Mouse (Mus musculus) heart, embryonic 12.5 days (tissue): ENCODE measurements around the gene Atp2b2. TPM values are rescaled to one million over a fixed set of nuclear protein-coding genes. Genes with fewer than 3 reads are reported as not detected.

Experiments
- ATAC-seq: fragments of 200-750 bp; cut with Nextera tagmentation; 2 replicates; pipeline ENCODE4 v1.8.0; 2017; ENCODE audit warnings: moderate TSS enrichment, moderate library complexity; ENCODE audit not compliant: insufficient number of reproducible peaks, low FRiP score
- H3K27ac ChIP-seq: fragments of 300-500 bp; sonication (generic); 2 replicates; pipeline ENCODE4 v1.5.1; 2016; ENCODE audit warnings: mild to moderate bottlenecking, moderate library complexity; ENCODE audit not compliant: poor library complexity, severe bottlenecking
- H3K27me3 ChIP-seq: fragments of 300-500 bp; sonication (generic); replicated peaks from 2 replicates; pipeline ENCODE4 v1.6.1; 2016; ENCODE audit warnings: mild to moderate bottlenecking, moderate library complexity
- H3K36me3 ChIP-seq: fragments of 300-500 bp; sonication (generic); 2 replicates; pipeline ENCODE4 v1.6.1; 2016; ENCODE audit warnings: mild to moderate bottlenecking, moderate library complexity
- H3K4me1 ChIP-seq: fragments of 300-500 bp; sonication (generic); replicated peaks from 2 replicates; pipeline ENCODE4 v1.6.1; 2016; ENCODE audit warnings: mild to moderate bottlenecking
- H3K4me2 ChIP-seq: fragments of 300-500 bp; sonication (generic); 2 replicates; pipeline ENCODE4 v1.6.1; 2016; ENCODE audit warnings: mild to moderate bottlenecking, moderate library complexity
- H3K4me3 ChIP-seq: fragments of 300-500 bp; sonication (generic); 2 replicates; pipeline ENCODE4 v1.5.1; 2016; ENCODE audit warnings: mild to moderate bottlenecking
- H3K9ac ChIP-seq: fragments of 300-500 bp; sonication (generic); 2 replicates; pipeline ENCODE4 v1.6.1; 2016; ENCODE audit warnings: mild to moderate bottlenecking, moderate library complexity
- H3K9me3 ChIP-seq: fragments of 300-500 bp; sonication (generic); replicated peaks from 2 replicates; pipeline ENCODE4 v1.6.1; 2016; ENCODE audit warnings: mild to moderate bottlenecking, moderate library complexity
- WGBS: fragments of 180-500 bp; shearing (Covaris S2); methylation state at CpG from one replicate; pipeline ENCODE4 v1.1.7; 2016; 5-methylcytosine and 5-hydroxymethylcytosine counted together
- polyA plus RNA-seq: library from polyadenylated mRNA; unstranded; fragments of >200 nt; fragmentation: Nextera tagmentation; extraction: Ambion mirVana; gene quantifications from 2 replicates; pipeline ENCODE4 v1.2.1, GENCODE M21; 2016

Atp2b2 gene
- polyA plus RNA-seq, 1 experiment from 2014 or later = 0.03 TPM

DNA sequence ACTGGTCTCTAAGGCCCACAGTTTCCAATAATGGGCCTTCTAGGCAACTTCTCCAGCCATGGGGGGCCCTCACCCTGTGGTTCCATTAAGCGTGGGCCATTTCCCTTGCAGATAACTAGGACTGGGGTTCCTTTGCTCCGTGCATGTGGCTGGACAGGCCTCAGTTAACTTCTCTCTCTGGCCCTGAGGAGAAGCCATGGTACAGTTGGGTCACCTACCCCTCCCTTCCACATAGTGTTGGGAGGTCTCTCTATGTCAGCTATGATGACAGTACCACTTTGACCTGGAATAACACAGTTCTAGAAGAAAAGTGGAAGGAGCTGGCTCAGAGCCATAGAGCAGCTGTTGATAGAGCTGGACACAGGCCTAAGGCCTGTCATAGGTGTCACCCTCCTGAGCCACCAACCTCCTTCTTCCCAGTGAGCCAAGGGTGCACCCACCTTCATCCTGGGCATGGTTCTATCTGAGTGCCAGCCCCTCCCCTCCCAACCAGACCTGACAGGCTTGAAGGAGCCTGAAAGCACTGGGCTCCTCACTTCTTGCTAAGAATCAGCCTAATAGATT is 185.0 kb downstream of the Atp2b2 start:
- Histone ChIP-seq H3K27me3 (peaks cover 8% of the 10 kb centered on the region; the same call in 1 of the 2 replicates), H3K27ac (no peak overlapping the region), H3K9ac (no peak overlapping the region), H3K4me2 (no peak overlapping the region), H3K9me3 (no peaks in the 10 kb centered on the region), H3K4me1 (no peaks in the 10 kb centered on the region), H3K4me3 (no peak overlapping the region), H3K36me3 (no peaks in the 10 kb centered on the region)
- ATAC-seq = no peak
- WGBS = 55% methylated on average over 2 of the region's 2 CpGs

DNA sequence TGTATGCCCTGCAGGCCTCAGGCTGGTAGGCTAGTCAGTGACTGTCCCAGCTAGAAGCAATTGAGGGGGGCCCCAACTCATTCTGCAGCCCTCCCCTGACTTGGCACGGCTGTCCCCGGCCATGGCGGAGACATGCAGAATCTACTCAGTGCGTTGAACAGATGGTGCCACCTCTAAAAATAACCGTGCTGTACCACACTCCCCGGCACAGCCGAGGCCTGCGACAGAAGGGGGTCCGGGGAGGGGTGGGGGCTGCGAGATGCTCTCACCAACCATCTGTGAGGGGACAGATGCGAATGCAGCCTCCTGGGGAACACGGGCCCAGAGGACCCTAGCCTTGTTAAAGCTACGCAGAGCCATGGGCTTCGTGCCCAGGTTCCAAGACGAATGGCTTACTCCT is 185.6 kb downstream of the Atp2b2 start:
- no peaks in the 10 kb centered on the region for H3K4me1 ChIP-seq
- 77% methylated on average over 15 of the region's 15 CpGs for WGBS
- no peak overlapping the region for H3K27ac ChIP-seq
- H3K4me3 ChIP-seq = no peak overlapping the region
- H3K4me2 ChIP-seq = no peak overlapping the region
- no peak for ATAC-seq
- H3K36me3 ChIP-seq = no peaks in the 10 kb centered on the region
- no peak overlapping the region for H3K9ac ChIP-seq
- peaks cover 8% of the 10 kb centered on the region; the same call in 1 of the 2 replicates for H3K27me3 ChIP-seq
- H3K9me3 ChIP-seq = no peaks in the 10 kb centered on the region

DNA sequence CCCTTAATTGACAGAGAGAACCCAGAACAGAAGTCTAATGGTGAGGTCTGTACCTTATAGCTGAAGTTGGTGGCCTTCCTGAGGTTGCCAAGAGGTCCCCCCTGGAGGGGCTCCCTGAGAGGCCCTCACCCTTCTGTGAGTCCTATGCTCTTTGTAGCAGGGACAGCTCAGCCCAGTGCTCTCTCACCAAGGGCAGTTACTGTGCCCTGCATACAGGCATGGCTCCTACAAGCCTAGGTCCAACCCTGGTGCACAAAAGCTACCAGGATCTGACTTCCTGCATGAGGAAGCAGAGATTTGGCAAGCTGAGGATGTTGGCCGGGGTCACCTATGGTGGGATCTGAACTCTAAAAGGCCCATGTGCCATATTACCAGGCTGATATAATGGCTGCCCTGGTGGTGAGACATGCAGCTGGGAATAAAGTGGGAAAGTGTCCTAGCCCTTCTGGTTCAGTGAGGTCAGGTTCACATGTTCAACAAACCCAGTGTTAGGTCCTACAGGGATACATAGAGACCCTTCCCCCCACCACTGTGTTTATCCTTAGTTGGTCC is 186.2 kb downstream of the Atp2b2 start:
- Histone ChIP-seq H3K4me2 (no peak overlapping the region), H3K27ac (no peak overlapping the region), H3K36me3 (no peaks in the 10 kb centered on the region), H3K4me1 (no peaks in the 10 kb centered on the region), H3K9me3 (no peaks in the 10 kb centered on the region), H3K27me3 (peaks cover 8% of the 10 kb centered on the region; the same call in 1 of the 2 replicates), H3K4me3 (no peak overlapping the region), H3K9ac (no peak overlapping the region)
- whole genome bisulfite sequencing = 83% methylated on average over 1 of the region's 1 CpGs
- no peak for ATAC-seq

DNA sequence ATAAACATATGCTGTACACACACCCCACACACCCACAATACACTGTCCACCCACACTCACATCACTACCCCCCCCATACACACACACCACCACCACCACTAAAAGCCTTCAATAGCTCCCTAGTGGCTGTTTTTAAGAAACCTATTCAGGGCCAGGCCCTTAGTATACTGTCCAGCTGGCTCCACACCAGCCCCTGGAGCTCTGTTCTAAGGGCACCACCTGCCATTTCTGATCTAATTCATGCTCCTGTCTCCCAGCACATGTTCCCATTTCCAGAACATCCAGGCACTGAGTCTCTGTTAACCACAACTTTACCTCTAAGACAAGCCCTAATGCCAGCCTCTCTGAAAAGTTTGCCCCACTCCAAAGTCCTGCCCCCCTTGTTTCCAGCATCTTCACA is 186.8 kb downstream of the Atp2b2 start:
- Histone ChIP-seq H3K4me1 (no peaks in the 10 kb centered on the region), H3K36me3 (no peaks in the 10 kb centered on the region), H3K9ac (no peak overlapping the region), H3K27ac (no peak overlapping the region), H3K27me3 (peaks cover 8% of the 10 kb centered on the region; the same call in 1 of the 2 replicates), H3K9me3 (no peaks in the 10 kb centered on the region), H3K4me2 (no peak overlapping the region), H3K4me3 (no peak overlapping the region)
- no peak for ATAC-seq

DNA sequence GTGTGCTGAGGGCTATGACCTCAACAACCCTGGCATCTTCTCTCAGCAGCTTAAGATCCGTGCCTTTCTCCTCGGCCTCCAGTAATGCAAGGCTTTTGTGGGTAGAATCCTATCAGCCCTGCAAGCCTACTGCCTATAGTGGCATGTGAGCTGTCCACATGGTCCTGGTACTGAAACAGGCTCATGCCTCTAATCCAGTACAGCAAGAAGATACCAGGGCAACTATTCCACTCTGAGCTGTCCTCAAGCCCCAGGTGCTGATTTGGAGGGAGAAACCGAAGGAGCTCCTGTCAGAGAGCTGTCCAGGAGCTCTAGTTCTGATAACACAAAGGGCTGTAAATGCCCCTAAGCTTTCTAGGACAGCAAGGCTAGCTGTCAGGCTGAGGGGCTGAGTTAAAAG is 190.1 kb downstream of the Atp2b2 start:
- Histone ChIP-seq H3K36me3 (no peaks in the 10 kb centered on the region), H3K4me1 (no peaks in the 10 kb centered on the region), H3K4me2 (no peak overlapping the region), H3K9me3 (no peaks in the 10 kb centered on the region), H3K4me3 (no peak overlapping the region), H3K27ac (no peak overlapping the region), H3K27me3 (peaks cover 5% of the 10 kb centered on the region), H3K9ac (no peak overlapping the region)
- 13% methylated on average over 3 of the region's 3 CpGs for WGBS
- ATAC-seq = no peak

DNA sequence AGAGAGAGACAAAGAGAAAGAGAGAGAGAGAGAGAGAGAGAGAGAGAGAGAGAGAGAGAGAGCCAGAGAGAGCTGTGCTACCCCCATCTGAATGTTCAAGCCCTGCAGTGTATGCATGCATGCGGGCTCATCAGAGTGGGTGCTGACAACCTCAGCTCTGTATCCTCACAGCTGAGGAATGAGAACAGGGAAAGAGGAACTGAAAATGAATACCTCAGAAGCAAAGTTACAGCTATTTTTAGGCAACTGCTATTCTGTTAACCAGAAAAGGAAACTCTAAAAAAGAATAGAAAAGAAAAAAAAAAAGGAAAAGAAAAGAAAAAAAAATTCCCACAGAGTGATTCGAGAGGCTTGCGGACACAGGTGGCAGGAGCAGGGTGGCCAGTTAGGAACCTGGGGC is 192.6 kb downstream of the Atp2b2 start:
- ATAC-seq = no peak
- H3K27ac ChIP-seq = no peak overlapping the region
- H3K9me3 ChIP-seq = no peaks in the 10 kb centered on the region
- no peaks in the 10 kb centered on the region for H3K4me1 ChIP-seq
- peaks cover 5% of the 10 kb centered on the region for H3K27me3 ChIP-seq
- no peaks in the 10 kb centered on the region for H3K36me3 ChIP-seq
- H3K4me3 ChIP-seq = no peak overlapping the region
- no peak overlapping the region for H3K9ac ChIP-seq
- H3K4me2 ChIP-seq = no peak overlapping the region
- WGBS = 81% methylated on average over 3 of the region's 3 CpGs

DNA sequence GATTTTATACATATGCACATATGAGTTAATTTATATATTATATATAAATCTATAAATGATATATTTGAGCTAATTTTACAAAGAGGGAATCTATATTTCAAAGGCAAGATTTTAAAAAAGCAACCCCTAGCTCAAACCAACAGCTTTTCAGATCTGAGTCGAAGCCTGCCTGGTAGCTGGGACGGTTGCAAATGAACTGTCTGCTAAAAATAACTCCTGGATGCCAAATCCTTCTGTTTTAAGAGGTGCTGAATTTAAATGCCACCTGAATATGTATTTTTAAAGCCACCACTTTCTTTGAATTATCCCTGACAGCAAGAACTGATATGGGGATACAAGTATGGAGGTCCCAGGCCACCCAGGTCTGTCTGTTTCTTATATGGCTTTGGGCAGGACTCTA is 193.8 kb downstream of the Atp2b2 start:
- ATAC-seq = no peak
- Histone ChIP-seq H3K36me3 (no peaks in the 10 kb centered on the region), H3K4me1 (no peaks in the 10 kb centered on the region), H3K4me2 (no peak overlapping the region), H3K9ac (no peak overlapping the region), H3K27ac (no peak overlapping the region), H3K9me3 (no peaks in the 10 kb centered on the region), H3K4me3 (no peak overlapping the region), H3K27me3 (peaks cover 10% of the 10 kb centered on the region)
- 59% methylated on average over 2 of the region's 2 CpGs for WGBS

DNA sequence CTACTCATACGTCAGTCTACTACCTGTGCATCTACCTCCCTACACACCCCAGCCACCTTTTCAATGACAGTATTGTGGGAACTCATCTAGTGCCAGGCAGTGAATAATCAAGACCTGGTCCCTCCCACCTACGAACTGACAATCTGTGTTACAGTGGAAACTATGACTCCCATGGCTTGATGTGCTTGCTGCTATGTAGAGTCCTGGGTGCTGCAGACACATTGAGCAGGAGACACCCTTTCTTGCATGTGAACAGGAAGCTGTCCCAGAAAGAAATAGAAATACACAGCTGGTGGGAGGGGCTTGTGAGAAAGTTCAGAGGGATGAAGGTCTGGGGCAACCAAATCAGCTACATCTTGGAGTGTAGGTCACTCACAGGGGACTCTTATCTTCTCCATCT is 195.3 kb downstream of the Atp2b2 start:
- Histone ChIP-seq H3K4me1 (no peaks in the 10 kb centered on the region), H3K27ac (no peak overlapping the region), H3K4me3 (no peak overlapping the region), H3K9ac (no peak overlapping the region), H3K36me3 (no peaks in the 10 kb centered on the region), H3K27me3 (peaks cover 24% of the 10 kb centered on the region), H3K9me3 (no peaks in the 10 kb centered on the region), H3K4me2 (no peak overlapping the region)
- no peak for ATAC-seq
- 73% methylated on average over 2 of the region's 2 CpGs for WGBS

DNA sequence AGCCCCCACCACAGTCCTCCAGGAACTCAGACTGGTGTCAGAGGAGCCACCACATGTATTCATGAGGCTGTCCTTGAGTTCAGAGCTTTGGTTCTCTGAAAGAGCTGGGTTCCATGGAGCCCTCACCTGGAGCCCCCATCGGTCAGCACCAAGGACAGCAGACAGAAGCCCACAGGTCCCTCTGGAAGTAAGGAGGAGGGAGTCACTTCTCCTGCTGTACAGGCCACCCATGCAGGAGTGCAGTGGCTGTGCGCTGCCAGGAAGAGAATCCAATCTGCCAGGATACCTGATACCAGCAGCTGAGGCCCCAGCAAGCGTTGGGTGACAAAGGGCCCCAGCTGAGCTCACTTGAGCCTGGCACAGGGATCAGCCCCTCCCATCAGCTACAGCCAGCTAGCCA is 199.2 kb downstream of the Atp2b2 start:
- H3K27ac ChIP-seq = no peak overlapping the region
- no peak overlapping the region for H3K4me2 ChIP-seq
- peaks cover 60% of the 10 kb centered on the region for H3K27me3 ChIP-seq
- 12% methylated on average over 3 of the region's 3 CpGs for WGBS
- H3K9me3 ChIP-seq = no peaks in the 10 kb centered on the region
- ATAC-seq = no peak
- H3K36me3 ChIP-seq = no peaks in the 10 kb centered on the region
- H3K4me1 ChIP-seq = no peaks in the 10 kb centered on the region
- H3K9ac ChIP-seq = no peak overlapping the region
- no peak overlapping the region for H3K4me3 ChIP-seq

DNA sequence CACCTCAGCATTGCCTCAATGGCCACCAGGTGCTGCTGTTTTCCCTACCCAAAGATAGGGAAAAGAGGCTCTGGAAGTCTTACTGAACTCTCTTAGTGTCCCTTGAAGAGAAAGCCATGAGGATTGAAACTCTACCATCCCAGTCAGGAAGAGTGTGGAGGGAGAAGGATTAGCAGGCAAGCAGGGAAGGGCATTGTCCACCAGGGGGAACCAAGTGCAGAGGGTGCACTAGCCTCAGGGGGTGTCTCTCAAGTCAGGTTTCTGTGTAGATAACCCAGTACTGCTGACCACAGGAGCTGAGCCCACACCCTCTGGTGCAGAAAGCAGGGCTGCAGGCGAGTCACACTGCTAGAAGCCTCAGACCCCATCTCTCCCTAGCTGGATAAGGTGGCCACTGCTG is 203.9 kb downstream of the Atp2b2 start:
- H3K9ac ChIP-seq = no peak overlapping the region
- H3K27ac ChIP-seq = no peak overlapping the region
- no peaks in the 10 kb centered on the region for H3K36me3 ChIP-seq
- ATAC-seq = no peak
- peaks cover 9% of the 10 kb centered on the region for H3K4me1 ChIP-seq
- no peak overlapping the region for H3K4me2 ChIP-seq
- H3K27me3 ChIP-seq = peaks cover 83% of the 10 kb centered on the region
- WGBS = 21% methylated on average over 1 of the region's 1 CpGs
- 0 out of 2 replicates have a peak, but pooled peaks cover 3% of the 10 kb centered on the region for H3K9me3 ChIP-seq
- H3K4me3 ChIP-seq = no peak overlapping the region

DNA sequence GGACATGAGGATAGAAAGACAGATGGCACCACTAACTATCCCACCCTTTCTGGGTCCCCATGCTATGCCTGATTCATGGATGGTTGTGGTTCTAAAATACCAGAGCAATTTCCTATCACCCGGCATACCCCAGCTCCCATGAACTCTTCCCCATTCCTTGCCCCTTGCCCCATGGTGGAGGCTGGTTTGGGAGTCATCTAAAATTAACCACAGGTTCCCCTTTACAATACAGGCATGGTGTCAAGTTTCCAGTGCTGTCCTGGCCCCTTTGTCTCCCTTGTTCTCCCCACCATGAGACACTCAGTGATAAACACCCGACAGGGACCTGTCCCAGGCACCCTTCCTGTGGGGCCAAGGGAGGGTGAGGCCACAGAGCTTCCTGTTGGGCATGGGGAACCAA is 204.7 kb downstream of the Atp2b2 start:
- H3K9me3 ChIP-seq = 0 out of 2 replicates have a peak, but pooled peaks cover 3% of the 10 kb centered on the region
- no peak overlapping the region for H3K4me3 ChIP-seq
- no peak overlapping the region for H3K9ac ChIP-seq
- no peaks in the 10 kb centered on the region for H3K36me3 ChIP-seq
- ATAC-seq = no peak
- WGBS = 51% methylated on average over 2 of the region's 2 CpGs
- no peak overlapping the region for H3K4me2 ChIP-seq
- H3K4me1 ChIP-seq = peaks cover 9% of the 10 kb centered on the region
- no peak overlapping the region for H3K27ac ChIP-seq
- H3K27me3 ChIP-seq = peaks cover 83% of the 10 kb centered on the region

DNA sequence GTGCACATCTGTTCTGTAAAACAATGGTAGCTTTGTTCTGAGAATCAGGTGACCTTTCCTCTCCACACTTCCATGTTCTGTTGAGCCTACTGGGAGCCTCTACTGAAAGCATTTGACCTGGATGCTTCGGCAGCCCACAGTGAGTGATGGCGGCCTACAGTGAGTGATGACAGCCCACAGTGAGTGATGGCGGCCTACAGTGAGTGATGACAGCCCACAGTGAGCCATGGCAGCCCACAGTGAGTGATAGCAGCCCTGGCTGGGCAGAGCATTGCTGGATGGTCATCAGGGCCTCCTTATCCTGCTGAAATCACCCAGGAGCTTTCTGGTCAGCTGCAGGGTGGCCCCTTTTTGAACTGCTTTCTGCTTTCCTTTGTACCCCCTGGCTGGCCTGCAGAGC is 205.9 kb downstream of the Atp2b2 start:
- Histone ChIP-seq H3K4me2 (no peak overlapping the region), H3K36me3 (no peaks in the 10 kb centered on the region), H3K9ac (no peak overlapping the region), H3K27ac (no peak overlapping the region), H3K4me3 (no peak overlapping the region), H3K4me1 (peaks cover 9% of the 10 kb centered on the region), H3K27me3 (peaks cover 84% of the 10 kb centered on the region), H3K9me3 (0 out of 2 replicates have a peak, but pooled peaks cover 3% of the 10 kb centered on the region)
- 11% methylated on average over 3 of the region's 3 CpGs for WGBS
- peak; percentile 68; the same call in 1 of the 2 replicates for ATAC-seq
